Mouse (Mus musculus): ENCODE measurements around the gene Matn3. TPM values are rescaled to one million over a fixed set of nuclear protein-coding genes. Genes with fewer than 3 reads are reported as not detected.
A peak's percentile ranks its signal among the peaks of the same experiment; 100 is the strongest.

The Matn3 gene
- polyA plus RNA-seq, 1 experiment from 2014 or later: 0.11 TPM

- WGBS: 39% methylated on average over 9 of the region's 9 CpGs
- H3K4me1 ChIP-seq (ENCODE audit: control insufficient read depth, insufficient read depth, low read length): peaks cover 35% of the 10 kb centered on the region
- no peak overlapping the region for H3K4me2 ChIP-seq (replicated peaks; ENCODE audit: low read depth, low read length)
- ATAC-seq (ENCODE audit: low FRiP score, low TSS enrichment): peak; percentile 61
- peak overlapping the region; percentile 95 for H3K27ac ChIP-seq (ENCODE audit: low read depth, low read length)
- no peaks in the 10 kb centered on the region for H3K27me3 ChIP-seq (ENCODE audit: control insufficient read depth, insufficient read depth, low read length)
- H3K9ac ChIP-seq (ENCODE audit: low read depth, low read length): no peak overlapping the region
- H3K4me3 ChIP-seq (ENCODE audit: low read length): no peak overlapping the region
- H3K36me3 ChIP-seq (ENCODE audit: control insufficient read depth, insufficient read depth, low read length): no peaks in the 10 kb centered on the region
- H3K9me3 ChIP-seq (ENCODE audit: control insufficient read depth, low read length): no peaks in the 10 kb centered on the region
Measured at GRCm38 (mm10) chr12:8913701-8914340, 33.9 kb upstream of the Matn3 start.

- no peaks in the 10 kb centered on the region for H3K27me3 ChIP-seq (ENCODE audit: control insufficient read depth, insufficient read depth, low read length)
- H3K27ac ChIP-seq (ENCODE audit: low read depth, low read length): peak overlapping the region; percentile 60
Measured at GRCm38 (mm10) chr12:8916378-8916777, 31.4 kb upstream of the Matn3 start.

GRCm38 (mm10) chr12:8919231-8919630 is 28.5 kb upstream of the Matn3 start:
- WGBS: 92% methylated on average over 3 of the region's 3 CpGs
- H3K4me2 ChIP-seq (replicated peaks; ENCODE audit: low read depth, low read length): no peak overlapping the region
- H3K9ac ChIP-seq (ENCODE audit: low read depth, low read length): no peak overlapping the region
- H3K4me1 ChIP-seq (ENCODE audit: control insufficient read depth, insufficient read depth, low read length): peaks cover 18% of the 10 kb centered on the region
- no peaks in the 10 kb centered on the region for H3K36me3 ChIP-seq (ENCODE audit: control insufficient read depth, insufficient read depth, low read length)
- no peaks in the 10 kb centered on the region for H3K9me3 ChIP-seq (ENCODE audit: control insufficient read depth, low read length)
- no peaks in the 10 kb centered on the region for H3K27me3 ChIP-seq (ENCODE audit: control insufficient read depth, insufficient read depth, low read length)
- H3K27ac ChIP-seq (ENCODE audit: low read depth, low read length): no peak overlapping the region
- no peak overlapping the region for H3K4me3 ChIP-seq (ENCODE audit: low read length)
- ATAC-seq (ENCODE audit: low FRiP score, low TSS enrichment): no peak

More at GRCm38 (mm10) chr12:8916378-8916777, 31.4 kb upstream of the Matn3 start:
- Histone ChIP-seq H3K36me3 (ENCODE audit: control insufficient read depth, insufficient read depth, low read length) (no peaks in the 10 kb centered on the region), H3K9me3 (ENCODE audit: control insufficient read depth, low read length) (no peaks in the 10 kb centered on the region), H3K4me2 (replicated peaks; ENCODE audit: low read depth, low read length) (no peak overlapping the region; the same call in 1 of the 2 replicates), H3K4me3 (ENCODE audit: low read length) (no peak overlapping the region), H3K4me1 (ENCODE audit: control insufficient read depth, insufficient read depth, low read length) (peaks cover 35% of the 10 kb centered on the region), H3K9ac (ENCODE audit: low read depth, low read length) (peak overlapping the region; percentile 14; the same call in 1 of the 2 replicates)
- 52% methylated on average over 5 of the region's 5 CpGs for WGBS
- no peak for ATAC-seq (ENCODE audit: low FRiP score, low TSS enrichment)

GRCm38 (mm10) chr12:8920996-8921393 is 26.7 kb upstream of the Matn3 start:
- H3K9ac ChIP-seq (ENCODE audit: low read depth, low read length): peak overlapping the region; percentile 73; the same call in 1 of the 2 replicates
- WGBS: 14% methylated on average over 1 of the region's 1 CpGs
- peak overlapping the region; percentile 35 for H3K4me2 ChIP-seq (replicated peaks; ENCODE audit: low read depth, low read length)
- H3K36me3 ChIP-seq (ENCODE audit: control insufficient read depth, insufficient read depth, low read length): peaks cover 6% of the 10 kb centered on the region; the same call in 1 of the 2 replicates
- no peaks in the 10 kb centered on the region for H3K27me3 ChIP-seq (ENCODE audit: control insufficient read depth, insufficient read depth, low read length)
- no peak for ATAC-seq (ENCODE audit: low FRiP score, low TSS enrichment)
- peak overlapping the region; percentile 96 for H3K27ac ChIP-seq (ENCODE audit: low read depth, low read length)
- H3K9me3 ChIP-seq (ENCODE audit: control insufficient read depth, low read length): no peaks in the 10 kb centered on the region
- H3K4me3 ChIP-seq (ENCODE audit: low read length): peak overlapping the region; percentile 61; the same call in 1 of the 2 replicates
- H3K4me1 ChIP-seq (ENCODE audit: control insufficient read depth, insufficient read depth, low read length): peaks cover 23% of the 10 kb centered on the region

GRCm38 (mm10) chr12:8921394-8922368 is 26.0 kb upstream of the Matn3 start, which contains the start of gene Laptm4a:
Gene Laptm4a (plus strand): TSS chr12:8921664.
- peak within 1 kb of the TSS; percentile 81 for H3K4me2 ChIP-seq (replicated peaks; ENCODE audit: low read depth, low read length)
- peak within 1 kb of the TSS; percentile 91 for H3K9ac ChIP-seq (ENCODE audit: low read depth, low read length)
- peaks cover 18% of the 10 kb centered on the region for H3K4me1 ChIP-seq (ENCODE audit: control insufficient read depth, insufficient read depth, low read length)
- peaks cover 9% of the 10 kb centered on the region; the same call in 1 of the 2 replicates for H3K36me3 ChIP-seq (ENCODE audit: control insufficient read depth, insufficient read depth, low read length)
- under 1% methylated on average over 73 of the region's 73 CpGs for whole genome bisulfite sequencing
- peak within 1 kb of the TSS; percentile 61 for H3K4me3 ChIP-seq (ENCODE audit: low read length)
- H3K27me3 ChIP-seq (ENCODE audit: control insufficient read depth, insufficient read depth, low read length): no peaks in the 10 kb centered on the region
- peak; percentile 98 for ATAC-seq (ENCODE audit: low FRiP score, low TSS enrichment)
- peak within 1 kb of the TSS; percentile 96 for H3K27ac ChIP-seq (ENCODE audit: low read depth, low read length)
- no peaks in the 10 kb centered on the region for H3K9me3 ChIP-seq (ENCODE audit: control insufficient read depth, low read length)

GRCm38 (mm10) chr12:8922369-8923124 is 25.2 kb upstream of the Matn3 start:
- 2% methylated on average over 30 of the region's 30 CpGs for WGBS
- peak overlapping the region; percentile 95 for H3K27ac ChIP-seq (ENCODE audit: low read depth, low read length)
- no peak for ATAC-seq (ENCODE audit: low FRiP score, low TSS enrichment)

GRCm38 (mm10) chr12:8923125-8923410 is 24.7 kb upstream of the Matn3 start:
- peaks cover 20% of the 10 kb centered on the region for H3K4me1 ChIP-seq (ENCODE audit: control insufficient read depth, insufficient read depth, low read length)
- H3K27ac ChIP-seq (ENCODE audit: low read depth, low read length): peak overlapping the region; percentile 26; the same call in 1 of the 2 replicates

More at GRCm38 (mm10) chr12:8922369-8923124, 25.2 kb upstream of the Matn3 start:
- peak overlapping the region; percentile 91 for H3K9ac ChIP-seq (ENCODE audit: low read depth, low read length)
- no peaks in the 10 kb centered on the region for H3K9me3 ChIP-seq (ENCODE audit: control insufficient read depth, low read length)
- H3K4me1 ChIP-seq (ENCODE audit: control insufficient read depth, insufficient read depth, low read length): peaks cover 20% of the 10 kb centered on the region
- H3K36me3 ChIP-seq (ENCODE audit: control insufficient read depth, insufficient read depth, low read length): peaks cover 9% of the 10 kb centered on the region; the same call in 1 of the 2 replicates
- H3K4me2 ChIP-seq (replicated peaks; ENCODE audit: low read depth, low read length): peak overlapping the region; percentile 81
- peak overlapping the region; percentile 61 for H3K4me3 ChIP-seq (ENCODE audit: low read length)
- H3K27me3 ChIP-seq (ENCODE audit: control insufficient read depth, insufficient read depth, low read length): no peaks in the 10 kb centered on the region

GRCm38 (mm10) chr12:8923603-8924002 is 24.1 kb upstream of the Matn3 start:
- peak overlapping the region; percentile 26; the same call in 1 of the 2 replicates for H3K27ac ChIP-seq (ENCODE audit: low read depth, low read length)
- ATAC-seq (ENCODE audit: low FRiP score, low TSS enrichment): no peak
- whole genome bisulfite sequencing: 46% methylated on average over 2 of the region's 2 CpGs
- H3K36me3 ChIP-seq (ENCODE audit: control insufficient read depth, insufficient read depth, low read length): peaks cover 9% of the 10 kb centered on the region; the same call in 1 of the 2 replicates
- peak overlapping the region; percentile 81 for H3K4me2 ChIP-seq (replicated peaks; ENCODE audit: low read depth, low read length)
- H3K4me1 ChIP-seq (ENCODE audit: control insufficient read depth, insufficient read depth, low read length): peaks cover 20% of the 10 kb centered on the region
- H3K27me3 ChIP-seq (ENCODE audit: control insufficient read depth, insufficient read depth, low read length): no peaks in the 10 kb centered on the region
- peak overlapping the region; percentile 91; the same call in 1 of the 2 replicates for H3K9ac ChIP-seq (ENCODE audit: low read depth, low read length)
- H3K9me3 ChIP-seq (ENCODE audit: control insufficient read depth, low read length): no peaks in the 10 kb centered on the region
- peak overlapping the region; percentile 61 for H3K4me3 ChIP-seq (ENCODE audit: low read length)

More at GRCm38 (mm10) chr12:8923125-8923410, 24.7 kb upstream of the Matn3 start:
- no peak for ATAC-seq (ENCODE audit: low FRiP score, low TSS enrichment)
- no peaks in the 10 kb centered on the region for H3K9me3 ChIP-seq (ENCODE audit: control insufficient read depth, low read length)
- no peaks in the 10 kb centered on the region for H3K27me3 ChIP-seq (ENCODE audit: control insufficient read depth, insufficient read depth, low read length)
- WGBS: 31% methylated on average over 5 of the region's 5 CpGs
- peaks cover 9% of the 10 kb centered on the region; the same call in 1 of the 2 replicates for H3K36me3 ChIP-seq (ENCODE audit: control insufficient read depth, insufficient read depth, low read length)
- peak overlapping the region; percentile 61 for H3K4me3 ChIP-seq (ENCODE audit: low read length)
- H3K9ac ChIP-seq (ENCODE audit: low read depth, low read length): peak overlapping the region; percentile 91
- peak overlapping the region; percentile 81 for H3K4me2 ChIP-seq (replicated peaks; ENCODE audit: low read depth, low read length)
